Mouse (Mus musculus) neural tube, embryonic 10.5 days (tissue): ENCODE results near the gene Tac4.

Source experiments
- DNase-seq: peaks from one replicate; pipeline ENCODE4 v3.0.0-alpha.2; 2017; ENCODE audit warnings: low spot score; ENCODE audit errors: extremely low spot score

The Tac4 gene

GRCm38 (mm10) chr11:95261178-95261751 is at the start of gene Tac4:
Gene Tac4 (plus strand): TSS chr11:95261529.
- no peak for DNase-seq

- no peak for DNase-seq
Observed at GRCm38 (mm10) chr11:95213607-95214006, 47.7 kb upstream of the Tac4 start.

GRCm38 (mm10) chr11:95214305-95214704 is 47.0 kb upstream of the Tac4 start:
- no peak for DNase-seq

- DNase-seq, result no peak
Observed at GRCm38 (mm10) chr11:95216193-95216592, 45.1 kb upstream of the Tac4 start.

- DNase-seq, result no peak
Observed at GRCm38 (mm10) chr11:95219111-95219510, 42.2 kb upstream of the Tac4 start.

- no peak for DNase-seq
Observed at GRCm38 (mm10) chr11:95223473-95223872, 37.9 kb upstream of the Tac4 start.

- DNase-seq, result no peak
Observed at GRCm38 (mm10) chr11:95224124-95224893, 37.0 kb upstream of the Tac4 start.

- no peak for DNase-seq
Observed at GRCm38 (mm10) chr11:95225448-95225847, 35.9 kb upstream of the Tac4 start.

GRCm38 (mm10) chr11:95227467-95227866 is 33.9 kb upstream of the Tac4 start:
- DNase-seq, result no peak

GRCm38 (mm10) chr11:95231688-95232328 is 29.5 kb upstream of the Tac4 start:
- peak; percentile 90 for DNase-seq

- DNase-seq, result no peak
Observed at GRCm38 (mm10) chr11:95232329-95232696, 29.0 kb upstream of the Tac4 start.

- no peak for DNase-seq
Observed at GRCm38 (mm10) chr11:95238477-95238876, 22.9 kb upstream of the Tac4 start.

GRCm38 (mm10) chr11:95242653-95243052 is 18.7 kb upstream of the Tac4 start:
- DNase-seq, result no peak

- no peak for DNase-seq
Observed at GRCm38 (mm10) chr11:95245456-95245855, 15.9 kb upstream of the Tac4 start.

- DNase-seq, result no peak
Observed at GRCm38 (mm10) chr11:95247065-95247464, 14.3 kb upstream of the Tac4 start.

- DNase-seq, result no peak
Observed at GRCm38 (mm10) chr11:95250110-95250509, 11.2 kb upstream of the Tac4 start.

- peak; percentile 83 for DNase-seq
Observed at GRCm38 (mm10) chr11:95251295-95251694, 10.0 kb upstream of the Tac4 start.

GRCm38 (mm10) chr11:95252104-95252503 is 9.2 kb upstream of the Tac4 start:
- no peak for DNase-seq

GRCm38 (mm10) chr11:95254165-95254564 is 7.2 kb upstream of the Tac4 start:
- no peak for DNase-seq

GRCm38 (mm10) chr11:95255747-95256146 is 5.6 kb upstream of the Tac4 start:
- DNase-seq, result no peak

- no peak for DNase-seq
Observed at GRCm38 (mm10) chr11:95257930-95258329, 3.4 kb upstream of the Tac4 start.

GRCm38 (mm10) chr11:95258490-95258889 is 2.8 kb upstream of the Tac4 start:
- DNase-seq, result peak; percentile 83
